Mouse (Mus musculus) megakaryocyte, embryonic 14.5 days (primary cell): ENCODE measurements around the gene Rapsn.

ENCODE experiments used
- FLI1 ChIP-seq: IDR thresholded peaks from 2 replicates; pipeline ENCODE4 v1.6.1; 2012; ENCODE audit warnings: low read length, inconsistent platforms, mixed read lengths
- GATA1 ChIP-seq: IDR thresholded peaks from 3 replicates; pipeline ENCODE4 v1.6.1; 2012; ENCODE audit warnings: mixed read lengths, low read length, inconsistent platforms, borderline replicate concordance

- no peak for TF ChIP-seq GATA1
- no peak for TF ChIP-seq FLI1
Measured at GRCm38 (mm10) chr2:91023131-91023530, 12.3 kb upstream of the Rapsn start.
